Mouse (Mus musculus): ENCODE results near the gene Kbtbd13.

DNA sequence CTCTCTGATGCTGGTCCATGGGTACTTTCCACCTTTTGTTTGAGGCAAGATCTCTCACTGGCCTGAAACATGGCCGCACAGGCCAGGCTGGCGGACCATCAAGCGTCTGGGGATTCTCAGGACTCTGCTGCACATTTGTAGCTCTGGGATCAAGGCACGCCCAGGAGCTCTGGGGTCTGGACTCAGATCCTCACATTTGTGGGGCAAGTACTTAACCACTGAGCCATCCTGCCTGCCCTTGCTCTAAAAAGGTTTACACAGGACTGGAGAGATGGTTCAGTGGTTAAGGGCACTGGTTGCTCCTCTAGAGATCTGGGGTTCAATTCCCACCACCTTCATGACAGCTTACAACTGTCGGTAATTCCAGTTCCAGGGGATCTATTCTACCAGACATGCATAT is 39.5 kb upstream of the Kbtbd13 start:
- TF ChIP-seq CTCF (IDR thresholded peaks at IDR 0.05; ENCODE audit: low read depth): no peak
- TF ChIP-seq EP300 (optimal IDR thresholded peaks at IDR 0.05): no peak
